Mouse (Mus musculus): ENCODE results near the gene Ddx39b.
A peak's percentile ranks its signal among the peaks of the same experiment; 100 is the strongest.

GRCm38 (mm10) chr17:35236390-35236746 lies 5.2 kb upstream of the Ddx39b start:
- peak; percentile 100 for TF ChIP-seq CTCF (IDR thresholded peaks at IDR 0.05; ENCODE audit: low read depth)
- TF ChIP-seq EP300 (IDR thresholded peaks at IDR 0.05; ENCODE audit: low read depth), result no peak
